Mouse (Mus musculus): Measurements from ENCODE around the gene Snx4.

- TF ChIP-seq CTCF (IDR thresholded peaks at IDR 0.05) (no peak), EP300 (IDR thresholded peaks at IDR 0.05; ENCODE audit: insufficient read depth, low read depth, low read length) (no peak), POLR2A (IDR thresholded peaks at IDR 0.05; ENCODE audit: insufficient read depth, low read depth, low read length) (no peak)
Observed at GRCm38 (mm10) chr16:33283079-33283478, 31.8 kb downstream of the Snx4 start.
